Mouse (Mus musculus): ENCODE data around the gene Akap12. TPM values are rescaled to one million over a fixed set of nuclear protein-coding genes. Genes with fewer than 3 reads are reported as not detected.

Gene Akap12
- polyA plus RNA-seq, 1 experiment from 2014 or later, result 33.9 TPM

DNA sequence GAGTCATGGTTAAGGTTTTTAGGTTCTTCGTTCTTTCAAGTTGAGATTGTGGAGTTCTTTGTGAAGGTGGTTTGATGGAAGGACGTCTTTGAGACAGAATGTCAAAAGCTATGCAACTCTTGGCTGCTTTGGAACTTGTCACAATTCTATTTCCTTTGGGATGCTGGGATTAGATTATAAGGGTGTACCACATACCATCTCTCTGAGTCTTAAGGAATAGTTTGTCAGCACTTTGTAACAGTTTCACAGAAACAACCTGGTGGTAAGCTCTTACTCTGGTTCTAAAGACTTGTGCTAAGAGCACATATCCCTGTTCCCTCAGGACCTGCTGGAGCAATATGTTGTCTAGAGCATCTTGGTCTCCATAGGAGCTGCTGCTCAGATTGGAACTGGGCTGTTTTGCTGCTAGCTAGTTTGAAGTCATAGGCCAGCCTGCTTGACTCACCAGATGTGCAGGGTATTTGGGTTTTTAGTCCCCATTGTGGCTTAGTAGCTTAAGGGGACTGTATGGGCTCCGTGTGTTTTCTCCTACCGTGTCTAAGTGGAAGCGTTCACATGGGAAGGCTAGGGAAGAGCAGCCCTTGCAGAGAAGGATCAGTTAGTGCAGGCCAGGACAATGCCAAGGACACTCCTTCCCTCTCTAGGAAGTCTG is 123.4 kb downstream of the Akap12 start:
- peak overlapping the region; percentile 91 for H3K4me2 ChIP-seq
- no peaks in the 10 kb centered on the region for H3K9me3 ChIP-seq (replicated peaks; ENCODE audit: control insufficient read depth, low read length)
- no peak for ATAC-seq (replicated peaks; ENCODE audit: insufficient number of reproducible peaks, low FRiP score, low TSS enrichment)
- peaks cover 2% of the 10 kb centered on the region; the same call in 1 of the 2 replicates for H3K36me3 ChIP-seq (ENCODE audit: control insufficient read depth, insufficient read depth, low read length)
- no peaks in the 10 kb centered on the region for H3K27me3 ChIP-seq (ENCODE audit: control insufficient read depth, insufficient read depth, low read length)
- WGBS (ENCODE audit: insufficient replicate concordance), result 58% methylated on average over 5 of the region's 5 CpGs
- H3K9ac ChIP-seq (ENCODE audit: low read depth, low read length), result peak overlapping the region; percentile 99
- H3K4me3 ChIP-seq (ENCODE audit: low read depth, low read length), result peak overlapping the region; percentile 95
- H3K4me1 ChIP-seq (ENCODE audit: control insufficient read depth, insufficient read depth, low read length), result peaks cover 17% of the 10 kb centered on the region
- no peak overlapping the region for H3K27ac ChIP-seq (ENCODE audit: low read depth, low read length)

DNA sequence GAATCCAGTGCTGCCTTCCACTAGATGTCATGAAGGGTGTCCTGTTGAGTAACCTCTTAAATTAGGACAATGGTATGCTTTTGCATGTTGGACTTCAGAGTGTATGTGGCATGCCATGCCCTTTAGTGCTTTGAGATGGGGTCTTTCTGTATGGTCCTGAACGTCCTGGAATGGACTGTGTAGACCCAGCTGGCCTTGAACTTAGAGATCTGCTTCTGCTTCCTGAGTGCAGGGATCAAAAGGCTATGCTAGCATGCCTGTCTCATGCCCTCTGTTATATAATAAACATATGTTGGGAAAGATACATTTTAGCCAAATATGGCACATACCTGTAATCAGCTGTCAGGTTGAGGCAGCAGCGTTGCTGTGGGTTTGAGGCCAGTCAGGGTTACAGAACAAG is 124.4 kb downstream of the Akap12 start:
- peaks cover 4% of the 10 kb centered on the region for H3K36me3 ChIP-seq (ENCODE audit: control insufficient read depth, insufficient read depth, low read length)
- no peaks in the 10 kb centered on the region for H3K9me3 ChIP-seq (replicated peaks; ENCODE audit: control insufficient read depth, low read length)
- H3K27ac ChIP-seq (ENCODE audit: low read depth, low read length), result no peak overlapping the region
- peaks cover 17% of the 10 kb centered on the region for H3K4me1 ChIP-seq (ENCODE audit: control insufficient read depth, insufficient read depth, low read length)
- H3K27me3 ChIP-seq (ENCODE audit: control insufficient read depth, insufficient read depth, low read length), result no peaks in the 10 kb centered on the region
- H3K4me3 ChIP-seq (ENCODE audit: low read depth, low read length), result no peak overlapping the region
- H3K4me2 ChIP-seq, result no peak overlapping the region
- no peak overlapping the region for H3K9ac ChIP-seq (ENCODE audit: low read depth, low read length)
- 64% methylated on average over 2 of the region's 2 CpGs for WGBS (ENCODE audit: insufficient replicate concordance)
- ATAC-seq (replicated peaks; ENCODE audit: insufficient number of reproducible peaks, low FRiP score, low TSS enrichment), result no peak

DNA sequence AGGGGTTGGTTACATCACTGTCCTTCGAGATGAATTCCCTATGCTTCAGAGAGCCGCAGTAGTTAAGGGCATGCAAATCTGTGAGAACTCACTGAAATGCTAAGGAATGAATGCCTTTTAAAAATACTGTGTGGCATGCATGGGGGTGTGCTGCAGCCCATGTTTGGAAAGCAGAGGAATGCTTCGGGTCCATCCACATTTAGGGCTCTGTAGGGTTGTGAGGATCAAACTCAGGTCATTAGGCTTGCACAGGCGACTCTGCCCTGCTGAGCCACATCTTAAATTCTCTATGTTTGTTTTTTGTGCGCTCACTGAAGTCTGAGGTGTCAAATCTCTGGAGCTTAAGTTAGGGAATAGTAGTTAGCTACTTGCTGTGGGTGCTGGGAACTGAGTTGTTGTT is 124.9 kb downstream of the Akap12 start:
- no peak overlapping the region for H3K4me3 ChIP-seq (ENCODE audit: low read depth, low read length)
- H3K9me3 ChIP-seq (replicated peaks; ENCODE audit: control insufficient read depth, low read length), result no peaks in the 10 kb centered on the region
- WGBS (ENCODE audit: insufficient replicate concordance), result 64% methylated on average over 5 of the region's 5 CpGs
- no peak overlapping the region for H3K9ac ChIP-seq (ENCODE audit: low read depth, low read length)
- H3K27ac ChIP-seq (ENCODE audit: low read depth, low read length), result no peak overlapping the region
- no peaks in the 10 kb centered on the region for H3K27me3 ChIP-seq (ENCODE audit: control insufficient read depth, insufficient read depth, low read length)
- H3K4me2 ChIP-seq, result no peak overlapping the region
- H3K4me1 ChIP-seq (ENCODE audit: control insufficient read depth, insufficient read depth, low read length), result peaks cover 17% of the 10 kb centered on the region
- ATAC-seq (replicated peaks; ENCODE audit: insufficient number of reproducible peaks, low FRiP score, low TSS enrichment), result no peak
- H3K36me3 ChIP-seq (ENCODE audit: control insufficient read depth, insufficient read depth, low read length), result peaks cover 8% of the 10 kb centered on the region

DNA sequence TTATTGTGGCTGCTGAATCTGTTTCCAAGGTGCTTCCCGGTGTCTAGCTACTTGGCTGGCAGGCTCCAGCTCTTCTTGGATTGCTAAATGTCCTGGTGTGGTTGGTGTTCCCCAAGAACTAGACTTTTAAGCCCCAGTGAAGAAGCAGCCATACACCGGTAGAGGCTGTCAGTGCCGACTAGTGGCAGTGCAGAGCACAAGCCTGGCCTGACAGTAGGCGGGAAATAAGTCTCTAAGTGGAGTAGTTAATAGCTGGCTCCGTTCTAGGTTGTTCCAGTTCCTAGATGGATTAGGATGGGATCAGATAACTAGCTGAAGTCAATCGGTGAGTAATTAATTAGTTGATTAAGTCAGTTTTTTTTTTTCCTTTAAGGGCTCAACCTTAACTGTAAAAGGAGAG is 125.7 kb downstream of the Akap12 start:
- H3K4me2 ChIP-seq, result no peak overlapping the region
- no peak overlapping the region for H3K4me3 ChIP-seq (ENCODE audit: low read depth, low read length)
- WGBS (ENCODE audit: insufficient replicate concordance), result 57% methylated on average over 6 of the region's 6 CpGs
- ATAC-seq (replicated peaks; ENCODE audit: insufficient number of reproducible peaks, low FRiP score, low TSS enrichment), result no peak
- no peaks in the 10 kb centered on the region for H3K9me3 ChIP-seq (replicated peaks; ENCODE audit: control insufficient read depth, low read length)
- peaks cover 17% of the 10 kb centered on the region for H3K4me1 ChIP-seq (ENCODE audit: control insufficient read depth, insufficient read depth, low read length)
- H3K27ac ChIP-seq (ENCODE audit: low read depth, low read length), result no peak overlapping the region
- peaks cover 9% of the 10 kb centered on the region for H3K36me3 ChIP-seq (ENCODE audit: control insufficient read depth, insufficient read depth, low read length)
- no peak overlapping the region for H3K9ac ChIP-seq (ENCODE audit: low read depth, low read length)
- H3K27me3 ChIP-seq (ENCODE audit: control insufficient read depth, insufficient read depth, low read length), result no peaks in the 10 kb centered on the region

DNA sequence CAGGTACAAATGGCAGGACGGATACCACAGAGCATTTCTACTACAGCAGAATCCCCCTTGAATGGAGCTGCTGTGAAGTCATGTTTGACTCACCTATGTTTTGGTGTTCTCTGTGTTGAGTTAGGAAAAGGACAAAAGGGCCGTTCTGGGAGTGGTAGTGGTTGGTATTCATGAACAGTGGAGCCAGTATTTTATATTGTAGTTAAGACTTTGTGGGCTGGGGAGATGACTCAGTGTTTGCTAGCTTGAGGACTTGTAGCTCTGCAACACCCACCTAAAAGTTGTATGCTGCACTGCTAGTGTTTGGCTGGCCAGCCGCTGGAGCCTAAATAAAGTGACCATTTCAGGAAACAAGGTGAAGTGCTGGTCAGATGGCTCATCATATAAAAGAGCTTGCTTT is 129.1 kb downstream of the Akap12 start:
- Histone ChIP-seq H3K27ac (ENCODE audit: low read depth, low read length) (no peak overlapping the region), H3K4me1 (ENCODE audit: control insufficient read depth, insufficient read depth, low read length) (peaks cover 8% of the 10 kb centered on the region), H3K4me2 (no peak overlapping the region), H3K4me3 (ENCODE audit: low read depth, low read length) (no peak overlapping the region), H3K9me3 (replicated peaks; ENCODE audit: control insufficient read depth, low read length) (no peaks in the 10 kb centered on the region), H3K27me3 (ENCODE audit: control insufficient read depth, insufficient read depth, low read length) (no peaks in the 10 kb centered on the region), H3K36me3 (ENCODE audit: control insufficient read depth, insufficient read depth, low read length) (peaks cover 14% of the 10 kb centered on the region), H3K9ac (ENCODE audit: low read depth, low read length) (no peak overlapping the region)
- WGBS (ENCODE audit: insufficient replicate concordance), result 81% methylated on average over 3 of the region's 3 CpGs
- no peak for ATAC-seq (replicated peaks; ENCODE audit: insufficient number of reproducible peaks, low FRiP score, low TSS enrichment)

DNA sequence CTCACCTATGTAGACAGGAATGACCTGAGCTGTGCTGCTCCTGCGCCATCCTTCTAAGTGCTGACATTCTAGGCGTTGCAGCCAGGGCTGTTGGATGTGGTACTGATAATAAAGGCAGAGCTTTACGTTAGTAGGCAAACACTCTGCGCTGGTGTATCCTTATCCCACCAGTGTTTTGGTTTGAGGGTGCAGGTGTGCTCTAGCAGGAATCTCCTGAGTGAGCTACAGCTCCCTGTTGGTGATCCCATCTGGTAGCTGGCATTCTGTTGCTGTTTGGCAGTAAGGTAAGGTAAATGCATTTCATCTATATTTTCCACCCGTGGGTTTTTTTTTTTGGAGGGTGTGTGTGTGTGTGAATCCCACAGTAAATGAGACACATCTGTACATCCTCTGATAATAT is 131.9 kb downstream of the Akap12 start:
- Histone ChIP-seq H3K27me3 (ENCODE audit: control insufficient read depth, insufficient read depth, low read length) (no peaks in the 10 kb centered on the region), H3K27ac (ENCODE audit: low read depth, low read length) (no peak overlapping the region), H3K4me1 (ENCODE audit: control insufficient read depth, insufficient read depth, low read length) (peaks cover 3% of the 10 kb centered on the region; the same call in 1 of the 2 replicates), H3K4me3 (ENCODE audit: low read depth, low read length) (no peak overlapping the region), H3K4me2 (no peak overlapping the region), H3K9me3 (replicated peaks; ENCODE audit: control insufficient read depth, low read length) (no peaks in the 10 kb centered on the region), H3K36me3 (ENCODE audit: control insufficient read depth, insufficient read depth, low read length) (peaks cover 12% of the 10 kb centered on the region), H3K9ac (ENCODE audit: low read depth, low read length) (no peak overlapping the region)
- ATAC-seq (replicated peaks; ENCODE audit: insufficient number of reproducible peaks, low FRiP score, low TSS enrichment), result no peak
- 74% methylated on average over 5 of the region's 5 CpGs for WGBS (ENCODE audit: insufficient replicate concordance)

DNA sequence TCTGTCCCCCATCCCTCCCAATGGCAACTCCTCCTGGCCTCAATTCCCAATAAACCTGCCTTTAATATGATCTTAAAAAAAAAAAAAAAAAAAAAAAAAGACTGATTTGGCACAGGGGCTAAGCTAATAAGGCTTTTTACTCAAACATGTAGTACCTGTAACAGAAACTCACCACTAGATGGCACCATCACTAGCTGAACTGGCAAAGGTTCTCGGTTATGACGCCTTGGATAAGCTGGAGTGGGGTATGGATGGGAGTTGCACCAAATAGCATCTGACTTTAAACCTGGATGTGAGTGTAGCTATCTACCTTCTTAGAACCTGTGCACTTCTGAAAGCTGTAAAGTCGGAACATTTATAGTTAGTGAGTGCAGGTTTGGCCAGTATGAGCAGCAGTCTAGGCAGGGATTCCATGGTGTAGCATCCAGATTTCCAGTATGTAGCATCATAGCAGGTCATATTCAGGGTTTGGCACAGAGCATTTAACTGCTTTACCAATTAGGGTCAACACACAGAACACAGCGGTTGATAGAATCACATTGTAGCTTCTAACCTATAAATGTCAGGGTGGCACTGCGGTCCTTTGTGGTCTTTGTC is 138.8 kb downstream of the Akap12 start:
- Histone ChIP-seq H3K4me2 (no peak overlapping the region), H3K36me3 (ENCODE audit: control insufficient read depth, insufficient read depth, low read length) (peaks cover 9% of the 10 kb centered on the region), H3K27ac (ENCODE audit: low read depth, low read length) (peak overlapping the region; percentile 57; the same call in 1 of the 2 replicates), H3K9me3 (replicated peaks; ENCODE audit: control insufficient read depth, low read length) (no peaks in the 10 kb centered on the region), H3K4me1 (ENCODE audit: control insufficient read depth, insufficient read depth, low read length) (peaks cover 14% of the 10 kb centered on the region), H3K9ac (ENCODE audit: low read depth, low read length) (no peak overlapping the region), H3K27me3 (ENCODE audit: control insufficient read depth, insufficient read depth, low read length) (no peaks in the 10 kb centered on the region), H3K4me3 (ENCODE audit: low read depth, low read length) (no peak overlapping the region)
- 52% methylated on average over 5 of the region's 5 CpGs for WGBS (ENCODE audit: insufficient replicate concordance)
- ATAC-seq (replicated peaks; ENCODE audit: insufficient number of reproducible peaks, low FRiP score, low TSS enrichment), result peak; percentile 28; the same call in 1 of the 2 replicates

DNA sequence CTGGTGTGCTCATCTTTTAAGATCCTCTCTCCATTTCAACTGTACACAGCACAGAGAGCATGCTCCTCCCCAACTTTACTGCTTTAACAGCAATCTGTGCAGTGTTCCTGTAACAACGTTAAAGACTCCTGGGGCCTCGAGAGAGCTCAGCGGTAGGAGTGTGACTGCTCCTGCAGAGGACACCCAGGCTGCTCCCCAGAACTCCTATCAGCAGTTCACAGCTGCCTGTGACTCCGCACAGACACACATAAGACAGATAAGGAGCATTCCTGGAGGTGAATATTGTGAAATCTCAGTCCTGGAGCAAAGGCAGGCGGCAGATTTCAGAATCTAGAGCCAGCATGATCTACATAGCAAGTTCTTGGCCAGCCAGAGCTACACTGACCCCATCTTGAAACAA is 139.3 kb downstream of the Akap12 start:
- Histone ChIP-seq H3K36me3 (ENCODE audit: control insufficient read depth, insufficient read depth, low read length) (peaks cover 10% of the 10 kb centered on the region; the same call in 1 of the 2 replicates), H3K27me3 (ENCODE audit: control insufficient read depth, insufficient read depth, low read length) (no peaks in the 10 kb centered on the region), H3K9me3 (replicated peaks; ENCODE audit: control insufficient read depth, low read length) (no peaks in the 10 kb centered on the region), H3K4me2 (no peak overlapping the region), H3K9ac (ENCODE audit: low read depth, low read length) (no peak overlapping the region), H3K27ac (ENCODE audit: low read depth, low read length) (peak overlapping the region; percentile 57), H3K4me3 (ENCODE audit: low read depth, low read length) (no peak overlapping the region), H3K4me1 (ENCODE audit: control insufficient read depth, insufficient read depth, low read length) (peaks cover 14% of the 10 kb centered on the region)
- 19% methylated on average over 5 of the region's 5 CpGs for WGBS (ENCODE audit: insufficient replicate concordance)
- ATAC-seq (replicated peaks; ENCODE audit: insufficient number of reproducible peaks, low FRiP score, low TSS enrichment), result 0 out of 2 replicates have a peak, but pooled peaks have one; percentile 56

DNA sequence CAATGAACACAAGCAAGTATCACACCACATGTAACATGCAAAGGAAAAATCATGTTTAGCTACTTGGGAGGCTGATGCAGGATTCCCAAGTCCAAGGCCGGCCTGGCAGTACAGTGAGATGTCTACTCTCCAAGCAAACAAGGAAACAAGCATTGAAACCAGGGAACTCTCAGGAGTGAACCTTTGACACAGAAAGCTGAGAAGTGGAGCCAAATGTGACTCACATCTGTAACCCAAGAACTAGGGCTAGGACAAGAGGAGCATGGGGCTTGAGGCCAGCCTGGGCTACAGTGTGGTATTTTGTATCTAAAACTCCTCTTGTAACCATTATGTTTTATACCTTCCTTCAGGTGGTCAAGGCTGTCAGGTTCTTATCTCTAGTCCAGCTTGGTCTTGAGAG is 141.0 kb downstream of the Akap12 start:
- Histone ChIP-seq H3K4me2 (no peak overlapping the region), H3K27ac (ENCODE audit: low read depth, low read length) (no peak overlapping the region), H3K4me3 (ENCODE audit: low read depth, low read length) (no peak overlapping the region), H3K4me1 (ENCODE audit: control insufficient read depth, insufficient read depth, low read length) (peaks cover 14% of the 10 kb centered on the region), H3K9me3 (replicated peaks; ENCODE audit: control insufficient read depth, low read length) (no peaks in the 10 kb centered on the region), H3K27me3 (ENCODE audit: control insufficient read depth, insufficient read depth, low read length) (no peaks in the 10 kb centered on the region), H3K9ac (ENCODE audit: low read depth, low read length) (no peak overlapping the region), H3K36me3 (ENCODE audit: control insufficient read depth, insufficient read depth, low read length) (peaks cover 19% of the 10 kb centered on the region)
- no peak for ATAC-seq (replicated peaks; ENCODE audit: insufficient number of reproducible peaks, low FRiP score, low TSS enrichment)
- 92% methylated on average over 1 of the region's 1 CpGs for WGBS (ENCODE audit: insufficient replicate concordance)

Data from heart, embryonic 11.5 days (tissue).